Mouse (Mus musculus): ENCODE results near the gene Zmynd12. TPM values are rescaled to one million over a fixed set of nuclear protein-coding genes. Genes with fewer than 3 reads are reported as not detected.
A peak's percentile ranks its signal among the peaks of the same experiment; 100 is the strongest.

The Zmynd12 gene
- total RNA-seq, 2 experiments from 2014 or later, result 3.1 to 4.0 TPM

DNA sequence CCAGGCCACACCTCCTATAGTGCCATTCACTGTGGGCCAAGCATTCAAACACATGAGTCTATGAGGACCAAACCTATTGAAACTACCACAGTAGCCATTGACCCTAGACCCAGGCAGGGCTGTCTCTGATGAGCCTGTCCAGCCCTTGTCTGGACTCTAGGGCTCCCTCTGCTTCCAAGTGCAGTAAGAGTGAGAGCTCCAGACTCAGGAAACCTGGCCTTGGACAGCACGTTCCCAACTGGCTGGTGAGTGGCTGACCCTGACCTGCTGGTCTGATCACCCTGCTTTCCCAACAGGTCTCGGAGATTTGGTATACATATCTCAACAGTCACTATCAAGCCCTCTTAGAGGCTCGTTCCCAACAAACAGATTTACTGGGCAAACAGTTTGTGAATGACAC, 25.2 kb downstream of the Zmynd12 start:
- peak; percentile 57 to 69 for DNase-seq

GRCm38 (mm10) chr4:119450436-119450835, 27.8 kb downstream of the Zmynd12 start:
- DNase-seq, result no peak

GRCm38 (mm10) chr4:119453128-119453527, 30.5 kb downstream of the Zmynd12 start:
- no peak for DNase-seq

DNA sequence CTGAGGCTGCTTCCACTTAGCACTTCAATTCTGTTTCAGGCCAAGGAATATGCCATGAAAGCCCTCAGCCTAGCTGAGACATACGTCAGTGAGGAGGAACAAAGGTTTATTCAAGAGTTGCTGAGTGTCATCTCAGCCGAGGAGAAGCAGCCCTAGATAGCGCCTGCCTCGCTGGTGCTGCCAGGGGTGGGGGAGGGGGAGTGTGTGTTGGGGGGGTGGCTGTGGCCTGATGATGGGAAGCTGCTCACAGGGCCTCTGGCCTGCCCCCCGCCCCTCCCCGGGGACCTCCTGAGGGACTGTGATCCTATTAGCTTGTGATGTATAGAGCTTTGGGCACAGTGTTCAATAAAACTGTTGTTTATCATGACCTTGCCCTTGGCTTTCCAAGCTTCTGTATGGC, 30.9 kb downstream of the Zmynd12 start:
- no peak for DNase-seq

DNA sequence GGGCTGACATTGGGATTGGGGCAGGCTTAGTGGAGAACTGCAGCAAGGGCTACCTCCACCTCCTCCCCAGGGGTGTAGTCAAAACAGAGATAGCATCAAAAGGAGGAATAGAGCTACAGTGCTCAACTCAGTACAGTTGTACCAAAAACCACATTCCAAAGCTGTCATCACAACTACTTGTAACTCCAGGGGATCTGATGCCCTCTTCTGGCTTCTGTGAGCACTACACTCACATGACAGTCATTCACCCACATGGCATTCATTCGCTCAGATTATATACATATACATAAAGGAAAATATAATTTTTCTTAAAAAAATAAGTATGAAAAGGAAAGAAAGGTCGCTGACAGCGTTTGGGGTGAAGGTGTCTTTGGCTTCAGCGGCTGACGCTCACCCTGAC, 37.7 kb downstream of the Zmynd12 start:
- peak; percentile 36 to 40 for DNase-seq

- DNase-seq, result peak in 1 of 2 experiments; percentile 22
Observed at GRCm38 (mm10) chr4:119460728-119461141, 38.1 kb downstream of the Zmynd12 start.

GRCm38 (mm10) chr4:119462457-119462856, 39.8 kb downstream of the Zmynd12 start:
- DNase-seq, result no peak

DNA sequence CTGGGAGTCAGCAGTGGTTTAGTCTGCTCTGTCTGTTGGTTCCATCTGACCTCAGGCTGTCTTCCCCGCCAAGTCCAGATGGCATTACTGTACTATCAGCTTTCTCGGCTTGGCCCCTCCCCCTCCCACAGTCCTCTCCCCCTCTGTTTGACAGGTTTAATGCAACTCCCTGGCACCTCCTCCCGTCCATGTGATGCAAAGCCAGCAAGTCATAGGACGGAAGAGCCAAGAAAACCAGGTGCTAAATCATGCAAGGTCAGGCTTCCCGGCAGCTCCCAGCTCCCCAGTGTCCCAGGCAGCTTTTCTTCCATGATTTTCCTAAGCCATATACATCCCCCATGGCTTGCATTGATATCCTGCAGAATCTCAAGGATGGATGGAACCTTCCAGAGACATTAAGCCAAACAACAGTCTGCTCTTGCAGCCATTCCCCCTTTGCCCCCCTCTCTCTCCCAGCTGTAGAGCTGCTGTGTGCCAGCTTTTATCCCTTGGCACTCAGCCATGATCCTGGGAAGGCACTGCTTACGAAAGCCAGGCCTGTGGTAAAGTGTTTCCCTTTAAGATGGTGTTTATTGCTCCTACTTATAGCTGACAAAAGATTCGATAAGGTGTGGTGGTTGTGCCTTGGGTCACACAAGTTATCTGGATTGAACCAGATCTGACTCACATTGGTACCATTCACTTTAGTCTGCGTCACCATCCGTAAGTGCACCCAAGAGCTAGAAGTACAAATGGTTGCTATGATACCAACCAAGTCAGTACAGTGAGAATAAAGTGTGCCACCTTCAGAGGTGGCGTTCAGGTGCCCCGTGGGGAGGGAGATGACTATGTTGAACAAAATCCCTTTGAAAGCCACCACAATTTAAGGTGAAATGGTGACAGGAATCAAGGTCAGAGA, 40.5 kb downstream of the Zmynd12 start:
- peak; percentile 54 to 72 for DNase-seq

DNA sequence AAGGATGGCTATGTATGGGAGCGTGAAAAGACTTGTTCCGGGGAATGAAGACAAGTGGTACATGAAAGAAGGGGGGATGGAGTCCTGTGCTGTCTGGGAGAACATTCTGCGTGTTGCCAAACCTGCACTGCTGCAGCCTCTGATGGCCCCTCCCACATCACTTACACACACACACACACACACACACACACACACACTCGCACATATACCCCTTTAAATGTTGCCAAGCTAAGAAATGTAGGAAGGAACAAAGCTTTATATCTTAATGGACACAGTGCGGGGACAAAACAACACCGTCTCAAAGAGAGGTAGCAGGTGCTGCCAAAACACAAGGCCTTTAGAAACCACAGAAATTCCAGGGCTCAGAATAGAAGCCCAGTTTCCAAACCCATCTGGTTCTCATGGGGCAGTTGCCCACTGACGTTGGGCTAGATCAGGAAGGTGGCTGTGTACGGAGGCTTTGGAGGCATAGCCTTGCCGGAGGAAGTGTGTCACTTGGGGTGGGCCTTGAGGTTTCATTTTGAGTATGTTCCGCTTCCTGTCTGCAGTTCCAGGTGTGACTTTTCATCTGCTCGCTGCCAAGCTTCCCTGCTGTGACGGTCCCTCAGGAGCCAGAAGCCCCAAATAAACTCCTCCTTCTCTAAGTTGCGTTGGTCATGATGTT, 41.3 kb downstream of the Zmynd12 start:
- DNase-seq, result no peak

DNA sequence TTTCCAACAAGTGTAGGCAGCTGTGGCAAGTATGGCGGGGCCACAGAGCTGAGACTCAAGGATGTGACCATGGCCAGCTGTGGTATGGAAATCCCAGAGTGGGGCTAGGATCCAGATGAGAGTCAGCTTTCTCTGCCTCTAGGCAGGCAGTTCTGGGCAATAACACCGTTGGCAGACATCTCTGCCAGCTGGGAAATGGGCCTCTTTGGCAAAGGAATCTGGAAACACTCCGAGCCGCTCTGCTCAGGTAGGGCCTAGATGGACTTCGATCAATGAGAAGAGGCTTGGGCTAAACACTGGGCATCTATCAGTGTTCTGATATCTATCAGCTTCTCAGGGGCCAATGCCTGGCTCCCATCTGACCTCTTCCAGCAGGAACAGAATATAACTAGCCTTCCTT, 43.2 kb downstream of the Zmynd12 start:
- no peak for DNase-seq

GRCm38 (mm10) chr4:119467720-119468380, 45.2 kb downstream of the Zmynd12 start:
- DNase-seq, result peak; percentile 13 to 18

DNA sequence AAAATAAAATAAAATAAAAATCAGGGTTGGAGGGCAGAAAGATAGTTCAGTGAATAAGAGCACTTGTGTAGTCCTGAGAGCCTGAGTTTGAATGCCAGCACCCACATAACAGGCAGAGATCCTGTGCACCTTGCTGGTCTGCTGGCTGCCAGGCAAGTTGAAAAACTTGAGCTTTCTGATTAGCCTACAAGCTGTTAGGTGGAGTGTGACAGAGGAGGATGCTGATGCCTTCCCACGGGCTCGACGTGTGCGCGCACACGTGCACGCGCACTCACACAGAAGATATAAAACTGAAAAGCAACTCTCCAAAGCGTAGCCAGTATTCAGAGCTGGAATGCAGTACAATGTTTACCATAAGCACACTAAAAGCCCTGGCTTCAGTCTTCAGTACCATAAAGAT, 49.9 kb downstream of the Zmynd12 start:
- no peak for DNase-seq

- no peak for DNase-seq
Observed at GRCm38 (mm10) chr4:119473150-119473549, 50.5 kb downstream of the Zmynd12 start.

GRCm38 (mm10) chr4:119483051-119483450, 60.4 kb downstream of the Zmynd12 start:
- peak; percentile 72 to 75 for DNase-seq

GRCm38 (mm10) chr4:119484882-119485281, 62.3 kb downstream of the Zmynd12 start:
- no peak for DNase-seq

GRCm38 (mm10) chr4:119489666-119490065, 67.1 kb downstream of the Zmynd12 start:
- no peak for DNase-seq

- peak in 1 of 2 experiments; percentile 28 for DNase-seq
Observed at GRCm38 (mm10) chr4:119490806-119491205, 68.2 kb downstream of the Zmynd12 start.

GRCm38 (mm10) chr4:119492291-119492932, 69.8 kb downstream of the Zmynd12 start, which contains the start of gene Rimkla:
Gene Rimkla (minus strand): TSS chr4:119492628.
- peak; percentile 82 to 85 for DNase-seq

DNA sequence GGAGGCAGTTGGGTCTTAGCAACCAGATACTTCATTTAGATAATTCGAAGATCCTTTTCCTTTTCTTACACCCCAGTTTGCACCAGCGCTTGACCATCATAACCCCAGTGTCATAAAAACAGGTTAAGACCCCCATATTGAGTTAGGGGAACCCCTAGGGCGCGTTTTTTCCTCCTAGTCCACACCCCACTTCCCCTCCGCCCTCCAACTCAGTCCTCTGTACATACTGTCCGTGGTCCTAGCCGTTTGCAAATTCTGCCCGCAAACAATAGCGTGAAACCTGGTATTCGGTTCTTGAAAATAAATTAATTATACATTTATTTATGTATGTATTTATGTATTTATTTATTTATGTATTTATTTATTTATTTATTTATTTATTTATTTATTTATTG, 70.3 kb downstream of the Zmynd12 start:
- no peak for DNase-seq

GRCm38 (mm10) chr4:119498319-119498848, 75.8 kb downstream of the Zmynd12 start:
- no peak for DNase-seq

DNA sequence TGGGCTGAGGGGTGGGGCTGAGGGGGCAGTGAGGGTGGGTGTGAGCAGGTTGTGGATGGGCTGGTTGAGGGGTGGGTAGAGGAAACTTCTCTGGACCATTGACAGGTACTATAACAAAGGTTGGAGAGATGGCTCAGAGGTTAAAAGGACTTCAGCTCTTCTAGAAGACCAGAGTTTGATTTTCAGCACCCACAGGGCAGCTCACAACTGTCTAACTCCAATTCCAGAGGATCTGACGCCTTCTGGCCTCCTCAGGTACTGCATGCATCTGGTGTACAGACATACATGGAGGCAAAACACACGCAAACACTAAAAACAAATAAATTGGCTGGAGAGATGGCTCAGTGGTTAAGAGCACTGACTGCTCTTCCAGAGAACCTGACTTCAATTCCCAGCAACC, 89.0 kb downstream of the Zmynd12 start:
- DNase-seq, result no peak

- no peak for DNase-seq
Observed at GRCm38 (mm10) chr4:119512731-119513141, 90.1 kb downstream of the Zmynd12 start.
